In genomic region chr5:135604643-135605042, GRCm38 (mm10) we compare ENCODE assay signal across 11 mouse cellular contexts. TPM values are rescaled to one million over a fixed set of nuclear protein-coding genes. Genes with fewer than 3 reads are reported as not detected.
"Had no signal": no experiment of that assay in that cellular context is flagged by ENCODE, and none has a peak within 500 bp of the region (broad histone marks: within the 10 kb centered on the region; RNA-seq: fewer than 3 reads in every experiment).

No protein-coding gene starts in this region.

RNA-seq across cellular contexts. Expression of gene Ccl24, which starts 31.8 kb away (rescaled TPM):
- total RNA-seq: left cerebral cortex, adult 8-10 months; left cerebral cortex, postnatal 14 days; megakaryocyte-erythroid progenitor cell, adult 5-6 weeks; monocyte, adult 5-6 weeks had no signal

RNA-seq across cellular contexts. Expression of gene Ccl26, which starts 41.3 kb away (rescaled TPM):
- total RNA-seq: left cerebral cortex, adult 2 months; left cerebral cortex, adult 8-10 months; left cerebral cortex, postnatal 10 days; left cerebral cortex, postnatal 14 days; left cerebral cortex, postnatal 25 days; left cerebral cortex, postnatal 36 days; left cerebral cortex, postnatal 4 days; liver, adult 2 months; megakaryocyte-erythroid progenitor cell, adult 5-6 weeks; midbrain, postnatal 0 days; monocyte, adult 5-6 weeks had no signal
